Mouse (Mus musculus) ES-E14 (cell line): ENCODE measurements around the gene Cers6.
A peak's percentile ranks its signal among the peaks of the same experiment; 100 is the strongest.

Source experiments
- MAFK ChIP-seq: IDR thresholded peaks from 2 replicates; pipeline ENCODE4 v1.6.1; 2014; ENCODE audit warnings: mild to moderate bottlenecking, low read depth, low read length, inconsistent platforms; ENCODE audit not compliant: insufficient read depth
- ZC3H11A ChIP-seq: IDR thresholded peaks from 2 replicates; pipeline ENCODE4 v1.6.1; 2012; ENCODE audit warnings: low read depth, mild to moderate bottlenecking, inconsistent platforms, low read length, borderline replicate concordance
- ZNF384 ChIP-seq: IDR thresholded peaks from 2 replicates; pipeline ENCODE4 v1.6.1; 2012; ENCODE audit warnings: low read depth, low read length, inconsistent platforms

GRCm38 (mm10) chr2:69100706-69101105 is 239.5 kb downstream of the Cers6 start:
- no peak for TF ChIP-seq MAFK
- TF ChIP-seq ZC3H11A: peak; percentile 72; the same call in 1 of the 2 replicates
- TF ChIP-seq ZNF384: peak; percentile 63; the same call in 1 of the 2 replicates
